Mouse (Mus musculus) thymus, adult 2 months (tissue): ENCODE results near the gene Mmp21. TPM values are rescaled to one million over a fixed set of nuclear protein-coding genes. Genes with fewer than 3 reads are reported as not detected.

Experiments used
- DNase-seq: peaks from one replicate; pipeline ENCODE4 v3.0.0; 2021
- H3K27ac ChIP-seq: fragments of 200-500 bp; 2 replicates; pipeline ENCODE4 v1.5.1; 2012; ENCODE audit warnings: low read length, control low read depth; ENCODE audit not compliant: control insufficient read depth, insufficient read depth
- H3K27me3 ChIP-seq: fragments of 200-500 bp; 2 replicates; pipeline ENCODE4 v1.6.1; 2012; ENCODE audit warnings: mild to moderate bottlenecking, low read length, moderate library complexity, mixed read lengths; ENCODE audit not compliant: control insufficient read depth, insufficient read depth
- H3K36me3 ChIP-seq: fragments of 200-500 bp; 2 replicates; pipeline ENCODE4 v1.6.1; 2012; ENCODE audit warnings: mild to moderate bottlenecking, low read length, moderate library complexity; ENCODE audit not compliant: control insufficient read depth, insufficient read depth
- H3K4me1 ChIP-seq: fragments of 200-500 bp; replicated peaks from 2 replicates; pipeline ENCODE4 v1.6.1; 2012; ENCODE audit warnings: low read length; ENCODE audit not compliant: control insufficient read depth, insufficient read depth
- H3K4me3 ChIP-seq: fragments of 200-500 bp; 2 replicates; pipeline ENCODE4 v1.5.1; 2012; ENCODE audit warnings: mild to moderate bottlenecking, low read length, control low read depth, moderate library complexity; ENCODE audit not compliant: control insufficient read depth, insufficient read depth
- CTCF ChIP-seq: fragments of 200-500 bp; IDR thresholded peaks from 2 replicates; pipeline ENCODE4 v1.5.1; 2012; ENCODE audit warnings: mild to moderate bottlenecking, control low read depth, low read length, moderate library complexity, borderline replicate concordance; ENCODE audit not compliant: control insufficient read depth, poor library complexity, insufficient read depth; ENCODE audit errors: extremely low read depth
- POLR2A ChIP-seq: fragments of 200-500 bp; IDR thresholded peaks from 2 replicates; pipeline ENCODE4 v1.6.1; 2012; ENCODE audit warnings: mild to moderate bottlenecking, low read length, control low read depth, moderate library complexity; ENCODE audit not compliant: control insufficient read depth, poor library complexity, insufficient read depth; ENCODE audit errors: extremely low read depth
- WGBS: fragments of 180-500 bp; shearing (Covaris S2); methylation state at CpG from one replicate; pipeline ENCODE4 v1.1.7; 2018; 5-methylcytosine and 5-hydroxymethylcytosine counted together
- polyA plus RNA-seq: library from polyadenylated mRNA; depleted of rRNA; stranded (reverse); fragments of >200 nt; gene quantifications from 2 replicates; pipeline ENCODE4 v1.2.3, GENCODE M21; 2012; rRNA removed

Mmp21 gene
- polyA plus RNA-seq, 1 experiment: not detected

GRCm38 (mm10) chr7:133636738-133637352, 43.0 kb downstream of the Mmp21 start:
- H3K27me3 ChIP-seq: no peaks in the 10 kb centered on the region
- peaks cover 6% of the 10 kb centered on the region for H3K4me1 ChIP-seq
- peak overlapping the region; percentile 73 for H3K4me3 ChIP-seq
- peak; percentile 90 for DNase-seq
- WGBS: 1% methylated on average over 21 of the region's 21 CpGs
- H3K27ac ChIP-seq: peak overlapping the region; percentile 38
- TF ChIP-seq CTCF (peak; percentile 31; the same call in 1 of the 2 replicates), POLR2A (no peak)
- peaks cover 11% of the 10 kb centered on the region for H3K36me3 ChIP-seq

- DNase-seq: no peak
- WGBS: 88% methylated on average over 10 of the region's 12 CpGs
- Histone ChIP-seq H3K27ac (no peak overlapping the region), H3K27me3 (no peaks in the 10 kb centered on the region), H3K36me3 (no peaks in the 10 kb centered on the region), H3K4me1 (peaks cover 6% of the 10 kb centered on the region), H3K4me3 (no peak overlapping the region)
- no peak for TF ChIP-seq POLR2A
- no peak for TF ChIP-seq CTCF
Measured at GRCm38 (mm10) chr7:133634932-133635650, 44.8 kb downstream of the Mmp21 start.

- WGBS: 16% methylated on average over 2 of the region's 2 CpGs
- Histone ChIP-seq H3K4me3 (no peak overlapping the region), H3K36me3 (no peaks in the 10 kb centered on the region), H3K4me1 (no peaks in the 10 kb centered on the region), H3K27ac (no peak overlapping the region), H3K27me3 (no peaks in the 10 kb centered on the region)
- TF ChIP-seq POLR2A (no peak), CTCF (no peak)
- peak; percentile 64 for DNase-seq
Measured at GRCm38 (mm10) chr7:133632476-133632875, 47.4 kb downstream of the Mmp21 start.

GRCm38 (mm10) chr7:133630821-133631220, 49.0 kb downstream of the Mmp21 start:
- WGBS: 82% methylated on average over 5 of the region's 5 CpGs
- TF ChIP-seq CTCF (no peak), POLR2A (no peak)
- no peak for DNase-seq

GRCm38 (mm10) chr7:133627184-133627936, 52.5 kb downstream of the Mmp21 start:
- no peak for TF ChIP-seq CTCF
- no peak for TF ChIP-seq POLR2A
- Histone ChIP-seq H3K27ac (no peak overlapping the region), H3K27me3 (no peaks in the 10 kb centered on the region), H3K4me1 (no peaks in the 10 kb centered on the region), H3K4me3 (no peak overlapping the region), H3K36me3 (no peaks in the 10 kb centered on the region)
- no peak for DNase-seq
- WGBS: 81% methylated on average over 14 of the region's 14 CpGs

More at GRCm38 (mm10) chr7:133630821-133631220, 49.0 kb downstream of the Mmp21 start:
- Histone ChIP-seq H3K36me3 (no peaks in the 10 kb centered on the region), H3K27ac (no peak overlapping the region), H3K4me1 (no peaks in the 10 kb centered on the region), H3K27me3 (no peaks in the 10 kb centered on the region), H3K4me3 (no peak overlapping the region)

Other genes with a start within 250 kb of the Mmp21 start
- not detected in 2 replicates for gene Tex36, start 77.9 kb downstream of the Mmp21 start, polyA plus RNA-seq
- gene Edrf1, start 42.5 kb downstream of the Mmp21 start, polyA plus RNA-seq: 15.7 and 17.7 TPM in 2 replicates
- 23.3 and 25.1 TPM in 2 replicates for gene Bccip, start 29.3 kb upstream of the Mmp21 start, polyA plus RNA-seq
- gene Uros, start 30.0 kb upstream of the Mmp21 start, polyA plus RNA-seq: 19.3 and 22.5 TPM in 2 replicates
- gene Fank1, start 96.8 kb upstream of the Mmp21 start, polyA plus RNA-seq: 0.08 and 0.32 TPM in 2 replicates
- 18.7 and 20.8 TPM in 2 replicates for gene Dhx32, start 102.7 kb upstream of the Mmp21 start, polyA plus RNA-seq